In genomic region chr19:58414733-58415132, GRCm38 (mm10) we compare ENCODE assay signal across 26 mouse cellular contexts.
"Had no signal": no experiment of that assay in that cellular context is flagged by ENCODE, and none has a peak within 500 bp of the region (broad histone marks: within the 10 kb centered on the region; RNA-seq: fewer than 3 reads in every experiment).

No protein-coding gene starts in this region.

- H3K9me3 ChIP-seq: hindbrain, embryonic 12.5 days; intestine, embryonic 15.5 days; limb, embryonic 10.5 days; limb, embryonic 12.5 days; liver, embryonic 13.5 days had no signal

- ATAC-seq: hindbrain, embryonic 16.5 days; inflammation-experienced regulatory T-cells, adult 6 months; intestine, embryonic 15.5 days; intestine, postnatal 0 days had no signal

- H3K4me3 ChIP-seq: gastrocnemius, adult 2 months; heart, adult 2 months; heart, embryonic 12.5 days; hindbrain, embryonic 12.5 days; intestine, embryonic 15.5 days; layer of hippocampus, adult 2 months; left cerebral cortex, adult 2 months; limb, embryonic 10.5 days; limb, embryonic 12.5 days; liver, embryonic 13.5 days had no signal

- H3K27me3 ChIP-seq: heart, embryonic 12.5 days; hindbrain, embryonic 12.5 days; intestine, embryonic 15.5 days; limb, embryonic 12.5 days; liver, embryonic 13.5 days had no signal

- H3K4me2 ChIP-seq: heart, embryonic 12.5 days; hindbrain, embryonic 12.5 days; hindbrain, embryonic 14.5 days; intestine, embryonic 15.5 days; limb, embryonic 12.5 days; liver, embryonic 11.5 days; liver, embryonic 13.5 days had no signal

- DNase-seq: gastrocnemius, adult 2 months; gastrocnemius, postnatal 10 days; gastrocnemius, postnatal 25 days; heart, adult 11 months; heart, adult 2 months; heart, postnatal 10 days; heart, postnatal 4 days; kidney, adult 18-20 months; kidney, adult 8-10 months; kidney, postnatal 10 days; kidney, postnatal 25 days; kidney, postnatal 4 days; liver; liver, embryonic 13.5 days had no signal

- H3K9ac ChIP-seq: heart, embryonic 12.5 days; hindbrain, embryonic 12.5 days; hindbrain, embryonic 14.5 days; intestine, embryonic 15.5 days; limb, embryonic 12.5 days; liver, embryonic 13.5 days had no signal

- H3K27ac ChIP-seq: gastrocnemius, adult 2 months; heart, adult 2 months; hindbrain, embryonic 12.5 days; hindbrain, embryonic 14.5 days; intestine, embryonic 15.5 days; layer of hippocampus, adult 2 months; left cerebral cortex, adult 2 months; limb, embryonic 10.5 days; limb, embryonic 12.5 days; liver, embryonic 13.5 days had no signal

- H3K36me3 ChIP-seq: heart, embryonic 12.5 days; hindbrain, embryonic 12.5 days; intestine, embryonic 15.5 days; limb, embryonic 10.5 days; limb, embryonic 12.5 days; liver, embryonic 13.5 days had no signal
